Mouse (Mus musculus) frontal cortex, adult (tissue): ENCODE data around the gene Pomp.

Source experiments
- ATAC-seq: cut with Nextera tagmentation; 2 replicates; pipeline ENCODE4 v1.9.2; 2017; ENCODE audit warnings: mild to moderate bottlenecking, moderate library complexity, mixed read lengths; ENCODE audit not compliant: low TSS enrichment

The Pomp gene

GRCm38 (mm10) chr5:147860449-147861261 lies at the start of gene Pomp:
Gene Pomp (plus strand): TSS chr5:147860461.
- peak; percentile 91 for ATAC-seq

- no peak for ATAC-seq
These were observed 47.8 kb upstream of the Pomp start for GRCm38 (mm10) chr5:147812255-147813040.

- no peak for ATAC-seq
These were observed 45.3 kb upstream of the Pomp start for GRCm38 (mm10) chr5:147814971-147815370.

- no peak for ATAC-seq
These were observed 44.7 kb upstream of the Pomp start for GRCm38 (mm10) chr5:147815592-147815991.

GRCm38 (mm10) chr5:147816465-147816864 lies 43.8 kb upstream of the Pomp start:
- ATAC-seq: no peak

- no peak for ATAC-seq
These were observed 42.3 kb upstream of the Pomp start for GRCm38 (mm10) chr5:147817747-147818496.

- ATAC-seq: no peak
These were observed 41.4 kb upstream of the Pomp start for GRCm38 (mm10) chr5:147818866-147819265.

- no peak for ATAC-seq
These were observed 40.4 kb upstream of the Pomp start for GRCm38 (mm10) chr5:147819895-147820294.

GRCm38 (mm10) chr5:147824021-147824605 lies 36.1 kb upstream of the Pomp start:
- ATAC-seq: no peak

GRCm38 (mm10) chr5:147825375-147825969 lies 34.8 kb upstream of the Pomp start:
- ATAC-seq: no peak

GRCm38 (mm10) chr5:147826091-147826490 lies 34.2 kb upstream of the Pomp start:
- ATAC-seq: no peak

GRCm38 (mm10) chr5:147826546-147826945 lies 33.7 kb upstream of the Pomp start:
- ATAC-seq: no peak

GRCm38 (mm10) chr5:147828846-147829245 lies 31.4 kb upstream of the Pomp start:
- ATAC-seq: no peak

- no peak for ATAC-seq
These were observed 27.4 kb upstream of the Pomp start for GRCm38 (mm10) chr5:147832842-147833241.

GRCm38 (mm10) chr5:147834841-147835500 lies 25.3 kb upstream of the Pomp start:
- ATAC-seq: no peak

GRCm38 (mm10) chr5:147839418-147839817 lies 20.8 kb upstream of the Pomp start:
- 0 out of 2 replicates have a peak, but pooled peaks have one; percentile 9 for ATAC-seq

GRCm38 (mm10) chr5:147843340-147843739 lies 16.9 kb upstream of the Pomp start:
- no peak for ATAC-seq

- ATAC-seq: no peak
These were observed 14.9 kb upstream of the Pomp start for GRCm38 (mm10) chr5:147845319-147845718.

- ATAC-seq: no peak
These were observed 12.9 kb upstream of the Pomp start for GRCm38 (mm10) chr5:147847361-147847760.

- peak; percentile 80 for ATAC-seq
These were observed 11.9 kb upstream of the Pomp start for GRCm38 (mm10) chr5:147848164-147848863.
